Comparison of ENCODE assay signal across 8 mouse cellular contexts in the genomic region with DNA sequence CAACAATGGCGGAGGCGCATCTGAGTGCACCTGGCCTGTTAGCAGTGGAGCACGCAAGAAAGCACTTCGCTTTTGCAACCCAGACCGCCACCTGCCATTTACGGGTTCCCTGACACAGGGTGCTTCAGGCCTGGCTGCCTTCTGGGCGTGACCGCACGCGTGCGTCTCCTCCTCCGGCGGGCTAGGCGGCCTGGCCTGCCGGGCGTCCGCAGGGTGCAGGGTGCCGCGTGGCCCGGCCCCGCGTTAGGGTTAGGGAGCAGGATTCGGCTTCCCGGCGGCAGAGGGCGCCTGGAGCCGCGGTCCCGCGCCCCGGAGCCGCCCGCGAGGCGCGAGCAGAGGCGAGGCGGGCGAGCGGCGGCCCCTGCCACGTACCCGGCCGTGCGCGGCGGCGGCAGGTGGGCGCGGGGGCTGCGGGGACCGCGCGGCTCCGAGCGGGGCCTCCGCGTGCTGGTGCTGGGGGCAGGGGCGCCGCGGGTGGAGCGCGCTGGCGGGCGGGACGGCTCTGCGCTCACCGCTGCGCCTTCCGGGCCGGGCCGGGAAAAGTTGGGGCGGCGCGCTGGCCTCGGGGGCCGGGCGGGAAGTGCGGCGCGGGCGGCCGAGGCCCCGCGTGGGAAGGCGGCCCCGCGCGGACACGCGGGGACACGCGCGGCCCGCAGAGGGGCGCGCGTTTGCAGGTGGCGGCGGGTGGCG. TPM values are rescaled to one million over a fixed set of nuclear protein-coding genes. Genes with fewer than 3 reads are reported as not detected.
A peak's percentile ranks its signal among the peaks of the same experiment; 100 is the strongest.
DNase-seq lines count a peak whose midpoint lies in the region; ATAC-seq and TF ChIP-seq lines count a peak whose summit lies in the region.

Smco4 (plus strand) TSS at position 198 of the 690 bp plus-strand sequence.

- 1% methylated on average over 65 of the region's 101 CpGs for WGBS in intestine, postnatal 0 days
- WGBS in limb, embryonic 15.5 days, result under 1% methylated on average over 93 of the region's 101 CpGs
- WGBS in midbrain, embryonic 15.5 days, result under 1% methylated on average over 96 of the region's 101 CpGs

- H3K9ac ChIP-seq in intestine, postnatal 0 days (ENCODE audit: low read depth, low read length), result peak within 1 kb of the TSS; percentile 90
- peak within 1 kb of the TSS; percentile 88 for H3K9ac ChIP-seq in limb, embryonic 15.5 days
- H3K9ac ChIP-seq in midbrain, embryonic 15.5 days, result peak within 1 kb of the TSS; percentile 74

- H3K4me2 ChIP-seq in intestine, postnatal 0 days (replicated peaks; ENCODE audit: low read depth), result peak within 1 kb of the TSS; percentile 97
- peak within 1 kb of the TSS; percentile 86 for H3K4me2 ChIP-seq in limb, embryonic 15.5 days
- peak within 1 kb of the TSS; percentile 98 for H3K4me2 ChIP-seq in midbrain, embryonic 15.5 days

- peak; percentile 75 for TF ChIP-seq CTCF in intestine, postnatal 0 days (IDR thresholded peaks at IDR 0.05; ENCODE audit: low read depth)

- peaks cover 32% of the 10 kb centered on the region for H3K4me1 ChIP-seq in erythroblast, embryonic 14.5 days (ENCODE audit: control insufficient read depth)
- peaks cover 2% of the 10 kb centered on the region; the same call in 1 of the 2 replicates for H3K4me1 ChIP-seq in intestine, postnatal 0 days (replicated peaks; ENCODE audit: control insufficient read depth, insufficient read depth, low read length)
- H3K4me1 ChIP-seq in limb, embryonic 15.5 days, result peaks cover 35% of the 10 kb centered on the region
- peaks cover 22% of the 10 kb centered on the region for H3K4me1 ChIP-seq in midbrain, embryonic 15.5 days

- H3K36me3 ChIP-seq in erythroblast, embryonic 14.5 days (ENCODE audit: control insufficient read depth), result no peaks in the 10 kb centered on the region
- H3K36me3 ChIP-seq in intestine, postnatal 0 days (ENCODE audit: control insufficient read depth, insufficient read depth), result no peaks in the 10 kb centered on the region
- no peaks in the 10 kb centered on the region for H3K36me3 ChIP-seq in limb, embryonic 15.5 days
- H3K36me3 ChIP-seq in midbrain, embryonic 15.5 days (replicated peaks), result no peaks in the 10 kb centered on the region

- H3K27ac ChIP-seq in intestine, postnatal 0 days (ENCODE audit: low read depth, low read length), result peak within 1 kb of the TSS; percentile 80
- H3K27ac ChIP-seq in limb, embryonic 15.5 days, result peak within 1 kb of the TSS; percentile 77
- H3K27ac ChIP-seq in midbrain, embryonic 15.5 days, result peak within 1 kb of the TSS; percentile 55

- H3K4me3 ChIP-seq in erythroblast, embryonic 14.5 days (replicated peaks), result peak within 1 kb of the TSS; percentile 68
- peak within 1 kb of the TSS; percentile 74 for H3K4me3 ChIP-seq in intestine, postnatal 0 days (ENCODE audit: low read depth, low read length)
- peak within 1 kb of the TSS; percentile 81 for H3K4me3 ChIP-seq in limb, embryonic 15.5 days
- H3K4me3 ChIP-seq in midbrain, embryonic 15.5 days, result peak within 1 kb of the TSS; percentile 81

- H3K27me3 ChIP-seq in erythroblast, embryonic 14.5 days (ENCODE audit: control insufficient read depth), result peaks cover 4% of the 10 kb centered on the region
- no peaks in the 10 kb centered on the region for H3K27me3 ChIP-seq in intestine, postnatal 0 days (replicated peaks; ENCODE audit: control insufficient read depth, insufficient read depth, low read length)
- H3K27me3 ChIP-seq in limb, embryonic 15.5 days, result no peaks in the 10 kb centered on the region; the same call in 1 of the 2 replicates
- no peaks in the 10 kb centered on the region for H3K27me3 ChIP-seq in midbrain, embryonic 15.5 days (replicated peaks)

- ATAC-seq in erythroblast, adult 5-6 weeks (replicated peaks; ENCODE audit: low FRiP score, poor library complexity, severe bottlenecking), result no peak
- peak; percentile 92 for ATAC-seq in intestine, postnatal 0 days
- peak; percentile 71 for ATAC-seq in limb, embryonic 15.5 days (ENCODE audit: insufficient number of reproducible peaks, low FRiP score, low TSS enrichment, low read depth)
- peak; percentile 91 for ATAC-seq in midbrain, embryonic 15.5 days (replicated peaks)

- H3K9me3 ChIP-seq in erythroblast, embryonic 14.5 days (ENCODE audit: control insufficient read depth, low read length), result no peaks in the 10 kb centered on the region
- H3K9me3 ChIP-seq in intestine, postnatal 0 days (ENCODE audit: control insufficient read depth), result no peaks in the 10 kb centered on the region
- no peaks in the 10 kb centered on the region for H3K9me3 ChIP-seq in limb, embryonic 15.5 days
- H3K9me3 ChIP-seq in midbrain, embryonic 15.5 days, result no peaks in the 10 kb centered on the region

- peak; percentile 87 for DNase-seq in embryo, embryonic 11 days
- peak; percentile 98 for DNase-seq in heart, adult 11 months
- peak; percentile 66 to 81 for DNase-seq in spleen, postnatal 4 days (ENCODE audit: low spot score in 2 of 2)

RNA-seq across cellular contexts. Expression of gene Smco4, which starts in this region (rescaled TPM):
- 0.32 and 0.99 TPM in 2 replicates for polyA plus RNA-seq in erythroblast, embryonic 14.5 days (2012)
- 7.1 TPM in 1 of 2 replicates, not detected in the other for total RNA-seq in erythroblast, adult 5-6 weeks (2015; ENCODE audit: low replicate concordance)
- 2.5 TPM in 1 of 2 replicates, not detected in the other for total RNA-seq in erythroblast, adult 5-6 weeks (2017; ENCODE audit: low replicate concordance)
- 4.3 and 5.2 TPM in 2 replicates for polyA plus RNA-seq in intestine, postnatal 0 days (2015; fragmentation: Nextera tagmentation; extraction: Ambion mirVana)
- 3.9 and 4.8 TPM in 2 replicates for polyA plus RNA-seq in limb, embryonic 15.5 days (2015; fragmentation: Nextera tagmentation; extraction: Ambion mirVana)
- 0.29 and 0.49 TPM in 2 replicates for polyA plus RNA-seq in midbrain, embryonic 15.5 days (2015; fragmentation: Nextera tagmentation; extraction: Ambion mirVana)

Comparison
In these comparisons a context has a peak if more than half of its experiments do, and no peak if none do; other contexts are left out.
1. Peak in ATAC-seq, H3K4me3 ChIP-seq, H3K27ac ChIP-seq, H3K9ac ChIP-seq and H3K4me2 ChIP-seq in midbrain, embryonic 15.5 days; RNA of the gene not detected or under 1 TPM.